Mouse (Mus musculus) midbrain, postnatal 0 days (tissue): Measurements from ENCODE around the gene Nhlrc2. TPM values are rescaled to one million over a fixed set of nuclear protein-coding genes. Genes with fewer than 3 reads are reported as not detected.

Experiments
- ATAC-seq: fragments of 200-750 bp; cut with Nextera tagmentation; 2 replicates; pipeline ENCODE4 v1.8.0; 2017; ENCODE audit warnings: moderate number of reproducible peaks, mild to moderate bottlenecking, moderate TSS enrichment, moderate library complexity; ENCODE audit not compliant: low FRiP score
- DNase-seq: peaks from one replicate; pipeline ENCODE4 v3.0.0-alpha.2; 2015; ENCODE audit warnings: low spot score
- H3K27ac ChIP-seq: fragments of 300-500 bp; sonication (generic); 2 replicates; pipeline ENCODE4 v1.5.1; 2014; ENCODE audit warnings: low read depth, mild to moderate bottlenecking, low read length, mixed read lengths
- H3K27me3 ChIP-seq: fragments of 300-500 bp; sonication (generic); 2 replicates; pipeline ENCODE4 v1.6.1; 2014; ENCODE audit warnings: low read length, control low read depth, mixed read lengths; ENCODE audit not compliant: insufficient read depth
- H3K36me3 ChIP-seq: fragments of 300-500 bp; sonication (generic); 2 replicates; pipeline ENCODE4 v1.6.1; 2014; ENCODE audit warnings: low read length, control low read depth, mixed read lengths; ENCODE audit not compliant: insufficient read depth
- H3K4me1 ChIP-seq: fragments of 300-500 bp; sonication (generic); 2 replicates; pipeline ENCODE4 v1.6.1; 2014; ENCODE audit warnings: mild to moderate bottlenecking, control low read depth, antibody characterized with exemption, low read length, mixed read lengths; ENCODE audit not compliant: insufficient read depth
- H3K4me2 ChIP-seq: fragments of 300-500 bp; sonication (generic); 2 replicates; pipeline ENCODE4 v1.6.1; 2014; ENCODE audit warnings: low read depth, mild to moderate bottlenecking, low read length, mixed read lengths; ENCODE audit not compliant: poor library complexity, severe bottlenecking
- H3K4me3 ChIP-seq: fragments of 300-500 bp; sonication (generic); 2 replicates; pipeline ENCODE4 v1.5.1; 2014; ENCODE audit warnings: low read depth, mild to moderate bottlenecking, low read length, moderate library complexity
- H3K9ac ChIP-seq: fragments of 300-500 bp; sonication (generic); replicated peaks from 2 replicates; pipeline ENCODE4 v1.6.1; 2014; ENCODE audit warnings: mild to moderate bottlenecking, low read length, moderate library complexity, mixed read lengths; ENCODE audit not compliant: poor library complexity, severe bottlenecking
- H3K9me3 ChIP-seq: fragments of 300-500 bp; sonication (generic); 2 replicates; pipeline ENCODE4 v1.6.1; 2016; ENCODE audit warnings: low read length, control low read depth
- CTCF ChIP-seq: IDR thresholded peaks from 2 replicates; pipeline ENCODE4 v1.5.1; 2016; ENCODE audit warnings: antibody characterized with exemption, mild to moderate bottlenecking
- WGBS: fragments of 180-500 bp; shearing (Covaris S2); extraction: QIAGEN DNeasy Blood & Tissue Kit; methylation state at CpG from one replicate; pipeline ENCODE4 v1.1.7; 2014; 5-methylcytosine and 5-hydroxymethylcytosine counted together
- polyA plus RNA-seq: library from polyadenylated mRNA; unstranded; fragments of >200 nt; fragmentation: Nextera tagmentation; extraction: Ambion mirVana; gene quantifications from 2 replicates; pipeline ENCODE4 v1.2.1, GENCODE M21; 2015
- total RNA-seq: library from RNA; depleted of rRNA; stranded (reverse); fragments of >200 nt; gene quantifications from 2 replicates; pipeline ENCODE4 v1.2.3, GENCODE M21; 2014

Gene Nhlrc2
- total and polyA plus RNA-seq, 2 experiments from 2014 or later, result 6.6 to 9.9 TPM

GRCm38 (mm10) chr19:56555972-56556371 is 7.9 kb downstream of the Nhlrc2 start:
- Histone ChIP-seq H3K4me2 (no peak overlapping the region), H3K4me1 (no peaks in the 10 kb centered on the region), H3K27ac (no peak overlapping the region), H3K9ac (no peak overlapping the region), H3K9me3 (no peaks in the 10 kb centered on the region), H3K4me3 (no peak overlapping the region), H3K27me3 (no peaks in the 10 kb centered on the region), H3K36me3 (peaks cover 20% of the 10 kb centered on the region)
- TF ChIP-seq CTCF, result no peak
- ATAC-seq (no peak), DNase-seq (no peak)
- WGBS, result 83% methylated on average over 5 of the region's 5 CpGs

- WGBS, result 87% methylated on average over 9 of the region's 9 CpGs
- TF ChIP-seq CTCF, result no peak
- no peaks in the 10 kb centered on the region for H3K27me3 ChIP-seq
- H3K36me3 ChIP-seq, result peaks cover 5% of the 10 kb centered on the region
- no peak overlapping the region for H3K4me2 ChIP-seq
- DNase-seq (no peak), ATAC-seq (no peak)
- no peak overlapping the region for H3K9ac ChIP-seq
- H3K27ac ChIP-seq, result no peak overlapping the region
- H3K4me1 ChIP-seq, result no peaks in the 10 kb centered on the region
- H3K4me3 ChIP-seq, result no peak overlapping the region
- H3K9me3 ChIP-seq, result no peaks in the 10 kb centered on the region
These were observed 14.5 kb downstream of the Nhlrc2 start for GRCm38 (mm10) chr19:56562433-56563138.

- 88% methylated on average over 3 of the region's 3 CpGs for WGBS
- DNase-seq, result no peak
These were observed 15.4 kb downstream of the Nhlrc2 start for GRCm38 (mm10) chr19:56563469-56563868.

GRCm38 (mm10) chr19:56565358-56565757 is 17.3 kb downstream of the Nhlrc2 start:
- Histone ChIP-seq H3K27ac (no peak overlapping the region), H3K9ac (no peak overlapping the region), H3K4me1 (no peaks in the 10 kb centered on the region), H3K4me3 (no peak overlapping the region), H3K27me3 (no peaks in the 10 kb centered on the region), H3K4me2 (no peak overlapping the region), H3K9me3 (no peaks in the 10 kb centered on the region), H3K36me3 (no peaks in the 10 kb centered on the region)
- no peak for ATAC-seq
- peak; percentile 30 for DNase-seq
- WGBS, result 70% methylated on average over 6 of the region's 6 CpGs
- TF ChIP-seq CTCF, result peak; percentile 73

More at GRCm38 (mm10) chr19:56563469-56563868, 15.4 kb downstream of the Nhlrc2 start:
- Histone ChIP-seq H3K9ac (no peak overlapping the region), H3K9me3 (no peaks in the 10 kb centered on the region), H3K4me3 (no peak overlapping the region), H3K27ac (no peak overlapping the region), H3K27me3 (no peaks in the 10 kb centered on the region), H3K4me1 (no peaks in the 10 kb centered on the region), H3K4me2 (no peak overlapping the region), H3K36me3 (peaks cover 4% of the 10 kb centered on the region)
- no peak for ATAC-seq
- no peak for TF ChIP-seq CTCF

GRCm38 (mm10) chr19:56566041-56566440 is 18.0 kb downstream of the Nhlrc2 start:
- Histone ChIP-seq H3K27ac (no peak overlapping the region), H3K4me3 (no peak overlapping the region), H3K4me1 (no peaks in the 10 kb centered on the region), H3K36me3 (no peaks in the 10 kb centered on the region), H3K9ac (no peak overlapping the region), H3K27me3 (no peaks in the 10 kb centered on the region), H3K4me2 (no peak overlapping the region), H3K9me3 (no peaks in the 10 kb centered on the region)
- peak; percentile 83 for TF ChIP-seq CTCF
- DNase-seq (peak; percentile 71), ATAC-seq (no peak)
- 87% methylated on average over 4 of the region's 4 CpGs for WGBS

- Histone ChIP-seq H3K9ac (no peak overlapping the region), H3K4me1 (no peaks in the 10 kb centered on the region), H3K4me3 (no peak overlapping the region), H3K4me2 (no peak overlapping the region), H3K36me3 (no peaks in the 10 kb centered on the region), H3K27me3 (no peaks in the 10 kb centered on the region), H3K27ac (no peak overlapping the region), H3K9me3 (no peaks in the 10 kb centered on the region)
- DNase-seq, result no peak
- TF ChIP-seq CTCF, result no peak
- 76% methylated on average over 6 of the region's 6 CpGs for WGBS
- no peak for ATAC-seq
These were observed 18.9 kb downstream of the Nhlrc2 start for GRCm38 (mm10) chr19:56566940-56567339.
